Mouse (Mus musculus): ENCODE results near the gene Coq8b.

Gene Coq8b

GRCm38 (mm10) chr7:27228865-27229264, 4.0 kb upstream of the Coq8b start:
- no peak for DNase-seq (ENCODE audit: low read depth, low spot score)

- peak; percentile 68 for DNase-seq (ENCODE audit: low read depth, low spot score)
Observed at GRCm38 (mm10) chr7:27230781-27231180, 2.0 kb upstream of the Coq8b start.

GRCm38 (mm10) chr7:27231693-27232331, 1.0 kb upstream of the Coq8b start:
- DNase-seq (ENCODE audit: low read depth, low spot score), result no peak

GRCm38 (mm10) chr7:27233300-27233699, 477 bp downstream of the Coq8b start:
- no peak for DNase-seq (ENCODE audit: low read depth, low spot score)

GRCm38 (mm10) chr7:27235726-27236125, 2.9 kb downstream of the Coq8b start:
- DNase-seq (ENCODE audit: low read depth, low spot score), result no peak

GRCm38 (mm10) chr7:27237527-27237926, 4.7 kb downstream of the Coq8b start:
- no peak for DNase-seq (ENCODE audit: low read depth, low spot score)

GRCm38 (mm10) chr7:27238568-27238967, 5.7 kb downstream of the Coq8b start:
- no peak for DNase-seq (ENCODE audit: low read depth, low spot score)

GRCm38 (mm10) chr7:27243211-27243610, 10.4 kb downstream of the Coq8b start:
- no peak for DNase-seq (ENCODE audit: low read depth, low spot score)

GRCm38 (mm10) chr7:27244088-27244487, 11.3 kb downstream of the Coq8b start:
- peak; percentile 68 for DNase-seq (ENCODE audit: low read depth, low spot score)

GRCm38 (mm10) chr7:27249146-27249545, 16.3 kb downstream of the Coq8b start:
- peak; percentile 54 for DNase-seq (ENCODE audit: low read depth, low spot score)

GRCm38 (mm10) chr7:27249928-27250327, 17.1 kb downstream of the Coq8b start:
- no peak for DNase-seq (ENCODE audit: low read depth, low spot score)

GRCm38 (mm10) chr7:27251946-27252345, 19.1 kb downstream of the Coq8b start:
- DNase-seq (ENCODE audit: low read depth, low spot score), result no peak

- peak; percentile 50 for DNase-seq (ENCODE audit: low read depth, low spot score)
Observed at GRCm38 (mm10) chr7:27255721-27256120, 22.9 kb downstream of the Coq8b start.

GRCm38 (mm10) chr7:27257046-27257851, 24.4 kb downstream of the Coq8b start:
- no peak for DNase-seq (ENCODE audit: low read depth, low spot score)

- no peak for DNase-seq (ENCODE audit: low read depth, low spot score)
Observed at GRCm38 (mm10) chr7:27257852-27258204, 25.0 kb downstream of the Coq8b start.

- peak; percentile 95 for DNase-seq (ENCODE audit: low read depth, low spot score)
Observed at GRCm38 (mm10) chr7:27258205-27258899, 25.5 kb downstream of the Coq8b start, which contains the start of gene Numbl. Numbl (plus strand) TSS chr7:27258433.

- peak; percentile 20 for DNase-seq (ENCODE audit: low read depth, low spot score)
Observed at GRCm38 (mm10) chr7:27259271-27259721, 26.5 kb downstream of the Coq8b start.

GRCm38 (mm10) chr7:27259771-27260170, 26.9 kb downstream of the Coq8b start:
- DNase-seq (ENCODE audit: low read depth, low spot score), result peak; percentile 37

- no peak for DNase-seq (ENCODE audit: low read depth, low spot score)
Observed at GRCm38 (mm10) chr7:27260856-27261255, 28.0 kb downstream of the Coq8b start.

- no peak for DNase-seq (ENCODE audit: low read depth, low spot score)
Observed at GRCm38 (mm10) chr7:27261888-27262287, 29.1 kb downstream of the Coq8b start.

- DNase-seq (ENCODE audit: low read depth, low spot score), result no peak
Observed at GRCm38 (mm10) chr7:27264761-27265160, 31.9 kb downstream of the Coq8b start.

GRCm38 (mm10) chr7:27266515-27267128, 33.8 kb downstream of the Coq8b start:
- no peak for DNase-seq (ENCODE audit: low read depth, low spot score)
